Mouse (Mus musculus) G1E (cell line): ENCODE measurements at regions not wholly inside any gene's neighbourhood (a gene's known extent, or its start where the extent isn't known, plus 50 kb on each side); places are given as distances from the start of the nearest gene placed in this dataset.

Experiments used
- CTCF ChIP-seq: IDR thresholded peaks from 2 replicates; pipeline ENCODE4 v1.5.1; 2012; ENCODE audit warnings: low read depth, low read length, inconsistent platforms, mixed read lengths
- POLR2AphosphoS5 ChIP-seq: IDR thresholded peaks from 2 replicates; pipeline ENCODE4 v1.6.1; 2012; ENCODE audit warnings: low read depth, low read length, inconsistent platforms; ENCODE audit not compliant: insufficient replicate concordance
- TAL1 ChIP-seq: conservative IDR thresholded peaks from 2 replicates; pipeline ENCODE4 v1.6.1; 2012; ENCODE audit warnings: low read depth, low read length, inconsistent platforms, mixed read lengths

GRCm38 (mm10) chr15:68440636-68441035 lies 1939.9 kb upstream of the Lrrc6 start:
- no peak for TF ChIP-seq TAL1
- no peak for TF ChIP-seq CTCF
- no peak for TF ChIP-seq POLR2AphosphoS5
